Mouse (Mus musculus) olfactory bulb, adult 2 months (tissue): ENCODE results near the gene Meis2. TPM values are rescaled to one million over a fixed set of nuclear protein-coding genes. Genes with fewer than 3 reads are reported as not detected.

Experiments
- H3K27ac ChIP-seq: fragments of 200-500 bp; 2 replicates; pipeline ENCODE4 v1.5.1; 2012; ENCODE audit warnings: low read depth, low read length; ENCODE audit not compliant: insufficient read depth
- H3K4me1 ChIP-seq: fragments of 200-500 bp; 2 replicates; pipeline ENCODE4 v1.6.1; 2012; ENCODE audit warnings: low read length; ENCODE audit not compliant: control insufficient read depth, insufficient read depth
- H3K4me3 ChIP-seq: fragments of 200-500 bp; 2 replicates; pipeline ENCODE4 v1.5.1; 2012; ENCODE audit warnings: mild to moderate bottlenecking, low read depth, low read length, moderate library complexity; ENCODE audit not compliant: insufficient read depth
- CTCF ChIP-seq: fragments of 200-500 bp; IDR thresholded peaks from 2 replicates; pipeline ENCODE4 v1.5.1; 2012; ENCODE audit warnings: low read depth, mild to moderate bottlenecking, low read length, moderate library complexity; ENCODE audit not compliant: insufficient read depth
- POLR2A ChIP-seq: fragments of 200-500 bp; IDR thresholded peaks from 2 replicates; pipeline ENCODE4 v1.6.1; 2012; ENCODE audit warnings: mild to moderate bottlenecking, low read depth, low read length, moderate library complexity; ENCODE audit not compliant: insufficient read depth
- WGBS: fragments of 180-500 bp; shearing (Covaris S2); methylation state at CpG from one replicate; pipeline ENCODE4 v1.1.7; 2018; 5-methylcytosine and 5-hydroxymethylcytosine counted together
- polyA plus RNA-seq: library from polyadenylated mRNA; stranded (reverse); fragments of >200 nt; gene quantifications from 2 replicates; pipeline ENCODE4 v1.2.4, GENCODE M21; 2012; ENCODE audit warnings: low replicate concordance; ENCODE audit not compliant: missing spikeins, insufficient read depth, insufficient read length

Meis2 gene
- polyA plus RNA-seq: 180 and 356 TPM in 2 replicates

DNA sequence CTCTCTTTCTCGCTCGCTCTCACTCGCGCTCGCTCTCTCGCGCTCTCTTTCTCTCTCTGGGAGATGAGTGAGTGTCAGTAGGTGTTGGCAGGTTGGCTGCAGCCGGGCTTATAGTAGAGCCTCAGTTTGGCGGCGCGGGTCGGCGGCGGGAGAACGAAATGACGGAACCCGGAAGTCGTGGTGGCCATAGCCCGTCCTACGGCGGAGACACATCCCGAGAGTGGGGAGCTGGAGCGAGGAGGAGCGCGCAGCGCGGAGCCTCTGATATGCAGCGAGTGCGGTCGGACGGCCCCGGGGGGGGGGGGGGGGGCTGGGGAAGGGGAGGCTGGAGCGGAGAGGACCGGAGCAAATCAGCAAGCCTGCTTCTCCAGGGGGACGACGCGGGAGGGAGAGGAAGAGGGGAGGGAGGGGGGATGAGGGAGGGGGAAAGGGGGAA lies at the start of gene Meis2:
Meis2 (minus strand) TSS at position 270 of the 436 bp plus-strand sequence.
- Histone ChIP-seq H3K27ac (peak within 1 kb of the TSS; percentile 99), H3K4me1 (no peaks in the 10 kb centered on the region), H3K4me3 (peak within 1 kb of the TSS; percentile 81)
- 2% methylated on average over 29 of the region's 37 CpGs for WGBS
- TF ChIP-seq POLR2A (peak; percentile 76), CTCF (no peak)

DNA sequence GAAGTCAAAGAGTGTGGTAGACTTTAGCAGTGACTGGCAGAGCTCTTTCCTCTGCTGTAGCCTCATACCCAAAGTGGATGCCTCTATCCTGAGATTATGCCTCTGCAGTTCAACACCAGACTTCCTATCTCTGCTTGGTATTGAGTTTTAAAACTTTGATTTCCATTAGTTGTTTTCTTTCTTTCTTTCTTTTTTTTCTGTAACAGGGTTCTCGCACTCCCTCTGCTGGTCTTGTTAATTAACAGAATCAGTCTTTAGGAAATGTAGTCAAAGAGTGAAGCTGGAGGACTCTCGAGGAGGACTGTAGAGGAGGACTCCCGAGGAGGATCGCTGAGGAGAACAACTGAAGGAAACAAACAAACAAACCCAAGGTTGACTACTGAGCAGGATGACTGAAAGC lies 40.6 kb upstream of the Meis2 start:
- WGBS: 46% methylated on average over 4 of the region's 4 CpGs
- TF ChIP-seq POLR2A: no peak
- TF ChIP-seq CTCF: no peak

GRCm38 (mm10) chr2:116105179-116105578 lies 39.5 kb upstream of the Meis2 start:
- WGBS: 51% methylated on average over 3 of the region's 3 CpGs
- Histone ChIP-seq H3K27ac (no peak overlapping the region), H3K4me1 (no peaks in the 10 kb centered on the region), H3K4me3 (no peak overlapping the region)
- no peak for TF ChIP-seq POLR2A

More for the DNA sequence above, 40.6 kb upstream of the Meis2 start:
- Histone ChIP-seq H3K27ac (no peak overlapping the region), H3K4me1 (no peaks in the 10 kb centered on the region), H3K4me3 (no peak overlapping the region)

DNA sequence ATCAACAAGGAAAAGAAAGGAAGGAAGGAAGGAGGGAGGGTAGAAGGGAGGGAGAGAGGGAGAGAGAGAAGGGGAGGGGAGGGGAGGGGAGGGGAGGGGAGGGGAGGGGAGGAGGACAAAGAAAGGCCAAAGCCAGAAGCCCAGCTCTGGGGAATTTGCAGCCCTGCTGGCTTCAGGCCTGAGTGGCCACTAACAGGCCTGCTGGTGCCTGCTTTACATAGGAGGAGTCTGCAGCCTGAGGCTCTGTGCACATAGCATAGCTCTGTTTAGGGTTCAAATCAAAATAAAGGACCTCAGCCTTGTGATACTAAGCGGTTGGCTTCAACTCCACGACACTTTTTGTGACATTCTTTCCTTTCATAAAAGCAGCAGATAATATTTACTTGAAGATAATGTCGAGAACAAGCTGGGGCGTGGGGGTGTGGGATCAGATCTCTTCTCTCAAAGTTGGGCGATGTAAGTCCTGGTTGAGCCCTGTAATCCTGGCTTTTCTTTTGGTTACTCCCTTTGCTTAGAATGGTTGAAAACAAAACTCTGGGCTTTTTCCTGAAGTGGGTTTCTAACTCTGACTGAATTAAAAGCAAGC lies 37.9 kb upstream of the Meis2 start:
- Histone ChIP-seq H3K4me3 (no peak overlapping the region), H3K27ac (no peak overlapping the region), H3K4me1 (no peaks in the 10 kb centered on the region)
- TF ChIP-seq POLR2A (no peak), CTCF (no peak)
- WGBS: 77% methylated on average over 5 of the region's 5 CpGs

DNA sequence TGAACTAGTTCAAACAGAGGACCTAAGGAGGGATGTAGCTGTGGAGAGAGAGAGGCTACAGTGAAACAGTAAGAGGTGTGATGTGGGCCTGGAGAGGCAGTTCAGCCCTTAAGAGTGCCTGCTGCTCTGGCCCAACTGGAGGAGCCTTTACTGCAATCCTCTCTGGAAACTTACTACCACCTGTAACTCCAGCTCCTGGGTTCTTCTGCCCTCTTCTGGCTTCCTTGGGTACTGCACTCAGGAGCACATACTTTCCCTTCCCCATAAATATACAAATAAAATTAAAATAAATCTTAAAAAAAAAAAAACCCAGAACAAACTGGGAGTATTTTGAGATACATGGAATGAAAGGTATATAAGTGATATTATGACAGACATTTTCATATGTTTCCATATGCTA lies 35.6 kb upstream of the Meis2 start:
- H3K4me1 ChIP-seq: no peaks in the 10 kb centered on the region
- TF ChIP-seq POLR2A: no peak
- TF ChIP-seq CTCF: no peak

GRCm38 (mm10) chr2:116080961-116081360 lies 15.3 kb upstream of the Meis2 start:
- WGBS: 83% methylated on average over 2 of the region's 2 CpGs
- TF ChIP-seq CTCF (no peak), POLR2A (no peak)

More for the DNA sequence above, 35.6 kb upstream of the Meis2 start:
- Histone ChIP-seq H3K27ac (no peak overlapping the region), H3K4me3 (no peak overlapping the region)

GRCm38 (mm10) chr2:116078841-116079240 lies 13.2 kb upstream of the Meis2 start:
- WGBS: 92% methylated on average over 2 of the region's 2 CpGs
- no peak overlapping the region for H3K4me3 ChIP-seq
- TF ChIP-seq CTCF (no peak), POLR2A (no peak)
- H3K27ac ChIP-seq: no peak overlapping the region
- H3K4me1 ChIP-seq: peaks cover 3% of the 10 kb centered on the region; the same call in 1 of the 2 replicates

More at GRCm38 (mm10) chr2:116080961-116081360, 15.3 kb upstream of the Meis2 start:
- Histone ChIP-seq H3K4me3 (no peak overlapping the region), H3K27ac (no peak overlapping the region), H3K4me1 (no peaks in the 10 kb centered on the region)

DNA sequence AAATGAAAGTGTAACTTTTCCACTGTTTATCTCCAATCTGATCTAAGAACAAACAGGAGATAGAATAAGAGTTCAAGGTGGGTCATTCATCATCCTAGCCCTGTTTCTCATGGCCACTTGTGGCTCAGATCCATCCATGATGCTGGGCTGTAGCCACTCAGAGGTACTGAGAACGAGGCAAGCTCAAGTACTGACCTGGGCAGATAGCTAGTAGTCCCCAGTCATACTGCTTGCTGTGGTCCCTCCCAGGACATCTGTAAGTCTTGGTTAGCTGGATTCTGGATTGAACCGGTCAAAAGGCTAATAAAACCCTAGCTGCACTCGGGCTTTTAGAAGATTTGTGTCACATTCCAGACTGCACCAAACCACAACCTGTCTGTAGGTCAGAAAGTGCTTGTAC lies 12.1 kb upstream of the Meis2 start:
- TF ChIP-seq POLR2A (no peak), CTCF (no peak)
- Histone ChIP-seq H3K27ac (no peak overlapping the region), H3K4me1 (peaks cover 3% of the 10 kb centered on the region; the same call in 1 of the 2 replicates), H3K4me3 (no peak overlapping the region)
- 85% methylated on average over 3 of the region's 3 CpGs for WGBS

- H3K4me1 ChIP-seq: peaks cover 3% of the 10 kb centered on the region; the same call in 1 of the 2 replicates
- H3K4me3 ChIP-seq: no peak overlapping the region
- TF ChIP-seq CTCF (no peak), POLR2A (no peak)
- H3K27ac ChIP-seq: no peak overlapping the region
Measured at GRCm38 (mm10) chr2:116076752-116077480, 11.3 kb upstream of the Meis2 start.
